Mouse (Mus musculus) liver, embryonic 14.5 days (tissue): ENCODE results near the gene Map4k4. TPM values are rescaled to one million over a fixed set of nuclear protein-coding genes. Genes with fewer than 3 reads are reported as not detected.

Experiments
- ATAC-seq: fragments of 200-750 bp; cut with Nextera tagmentation; 2 replicates; pipeline ENCODE4 v1.8.0; 2017; ENCODE audit warnings: moderate number of reproducible peaks, mild to moderate bottlenecking, moderate library complexity; ENCODE audit not compliant: insufficient read depth
- DNase-seq, 3 experiments: peaks; one replicate each; pipeline ENCODE4 v3.0.0-alpha.2; 2012 to 2013; ENCODE audit warnings: low read depth in 3 of 3, low spot score in 3 of 3
- H3K27ac ChIP-seq: fragments of 300-500 bp; sonication (generic); 2 replicates; pipeline ENCODE4 v1.5.1; 2014; ENCODE audit warnings: moderate library complexity, mild to moderate bottlenecking, control low read depth, inconsistent platforms
- H3K27me3 ChIP-seq: fragments of 300-500 bp; sonication (generic); 2 replicates; pipeline ENCODE4 v1.6.1; 2014; ENCODE audit warnings: mild to moderate bottlenecking, low read length, moderate library complexity; ENCODE audit not compliant: control insufficient read depth, insufficient read depth
- H3K36me3 ChIP-seq: fragments of 300-500 bp; sonication (generic); replicated peaks from 2 replicates; pipeline ENCODE4 v1.6.1; 2014; ENCODE audit warnings: low read depth; ENCODE audit not compliant: control insufficient read depth, insufficient read depth
- H3K4me1 ChIP-seq, 2 experiments: fragments of 200-500 bp in 1 of 2; fragments of 300-500 bp in 1 of 2; sonication (generic) in 1 of 2; replicated peaks; 2 replicates each; pipeline ENCODE4 v1.6.1; 2012 to 2014; ENCODE audit warnings: antibody characterized with exemption in 1 of 2, inconsistent platforms in 1 of 2, low read length in 1 of 2; ENCODE audit not compliant: control insufficient read depth in 2 of 2, insufficient read depth in 2 of 2
- H3K4me2 ChIP-seq: fragments of 300-500 bp; sonication (generic); 2 replicates; pipeline ENCODE4 v1.6.1; 2014; ENCODE audit warnings: low read depth, mild to moderate bottlenecking, control low read depth, moderate library complexity
- H3K4me3 ChIP-seq, 2 experiments: fragments of 200-500 bp in 1 of 2; fragments of 300-500 bp in 1 of 2; sonication (generic) in 1 of 2; 2 replicates each; pipeline ENCODE4 v1.5.1; 2012 to 2014; ENCODE audit warnings: low read depth in 2 of 2, low read length in 2 of 2, mild to moderate bottlenecking in 2 of 2, control low read depth in 1 of 2, inconsistent platforms in 1 of 2, moderate library complexity in 1 of 2; ENCODE audit not compliant: insufficient read depth in 1 of 2
- H3K9ac ChIP-seq: fragments of 300-500 bp; sonication (generic); replicated peaks from 2 replicates; pipeline ENCODE4 v1.6.1; 2014; ENCODE audit warnings: mild to moderate bottlenecking, control low read depth, moderate library complexity
- H3K9me3 ChIP-seq: fragments of 300-500 bp; sonication (generic); 2 replicates; pipeline ENCODE4 v1.6.1; 2016; ENCODE audit warnings: low read length, mixed read lengths; ENCODE audit not compliant: control insufficient read depth
- CTCF ChIP-seq: IDR thresholded peaks from 2 replicates; pipeline ENCODE4 v1.5.1; 2016; ENCODE audit warnings: antibody characterized with exemption, low read depth, control low read depth
- EP300 ChIP-seq: IDR thresholded peaks from 2 replicates; pipeline ENCODE4 v1.6.1; 2016; ENCODE audit warnings: antibody characterized with exemption, low read depth
- WGBS: fragments of 180-500 bp; shearing (Covaris S2); extraction: QIAGEN DNeasy Blood & Tissue Kit; methylation state at CpG from one replicate; pipeline ENCODE4 v1.1.7; 2014; ENCODE audit not compliant: insufficient replicate concordance; 5-methylcytosine and 5-hydroxymethylcytosine counted together
- polyA plus RNA-seq, 2 experiments: library from polyadenylated mRNA; depleted of rRNA in 1 of 2; stranded (reverse) in 1 of 2; unstranded in 1 of 2; fragments of >200 nt; fragmentation: Nextera tagmentation in 1 of 2; extraction: Ambion mirVana in 1 of 2; gene quantifications; 2 replicates each; pipeline versions ENCODE4 v1.2.1 to v1.2.3; 2012 to 2014

The Map4k4 gene
- polyA plus RNA-seq, 2 experiments: 2.3 to 14.5 TPM

DNA sequence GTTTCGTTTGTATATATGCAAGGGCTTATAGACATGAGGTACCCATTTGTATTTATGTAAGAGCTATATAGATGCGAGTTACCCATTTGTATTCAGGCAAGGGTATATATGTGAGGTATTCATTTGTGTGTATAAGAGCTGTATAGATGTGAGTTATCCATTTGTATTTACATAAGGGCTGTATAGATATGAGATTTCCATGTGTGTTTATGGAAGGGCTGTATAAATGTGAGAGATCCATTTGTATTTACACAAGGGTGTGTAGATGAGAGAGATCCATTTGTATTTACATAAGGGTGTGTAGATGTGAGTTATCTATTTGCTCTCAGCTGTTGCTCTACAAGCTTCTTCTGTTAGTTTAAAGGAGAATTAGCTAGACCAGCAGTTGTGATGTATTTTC is 63.7 kb downstream of the Map4k4 start:
- Histone ChIP-seq H3K9ac (no peak overlapping the region), H3K9me3 (no peaks in the 10 kb centered on the region), H3K4me1 (peaks cover 4 to 23% of the 10 kb centered on the region in 2 experiments), H3K27me3 (no peaks in the 10 kb centered on the region), H3K4me2 (no peak overlapping the region), H3K4me3 (no peak overlapping the region), H3K27ac (no peak overlapping the region), H3K36me3 (no peaks in the 10 kb centered on the region)
- no peak for DNase-seq
- 71% methylated on average over 2 of the region's 2 CpGs for WGBS
- ATAC-seq: no peak
- TF ChIP-seq CTCF (no peak), EP300 (no peak)

DNA sequence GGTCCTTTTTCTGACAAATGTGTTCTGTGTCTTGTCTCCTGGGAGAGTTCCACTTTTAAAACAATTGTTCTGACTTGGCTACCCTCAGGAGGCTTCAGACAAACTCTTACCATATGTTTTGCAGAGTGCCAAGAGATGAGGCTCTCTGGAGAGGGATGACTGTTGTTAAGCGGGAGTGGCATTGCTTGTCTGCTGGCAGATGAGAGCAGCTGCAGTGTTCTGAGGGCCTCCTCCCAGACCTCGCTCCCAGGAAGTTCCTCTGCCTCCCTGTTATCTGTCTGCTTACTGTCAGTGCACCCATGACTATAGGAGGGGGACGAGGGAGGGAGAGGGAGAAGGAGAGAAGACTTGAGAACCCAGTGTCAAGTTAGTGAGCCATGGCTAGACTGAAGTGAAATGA is 64.7 kb downstream of the Map4k4 start:
- Histone ChIP-seq H3K27ac (no peak overlapping the region), H3K9me3 (no peaks in the 10 kb centered on the region), H3K9ac (no peak overlapping the region), H3K27me3 (no peaks in the 10 kb centered on the region), H3K4me2 (no peak overlapping the region), H3K4me1 (peaks cover 6 to 31% of the 10 kb centered on the region in 2 experiments), H3K36me3 (no peaks in the 10 kb centered on the region), H3K4me3 (no peak overlapping the region)
- WGBS: 12% methylated on average over 3 of the region's 3 CpGs
- ATAC-seq (peak; percentile 58; the same call in 1 of the 2 replicates), DNase-seq (no peak)
- no peak for TF ChIP-seq CTCF
- no peak for TF ChIP-seq EP300

DNA sequence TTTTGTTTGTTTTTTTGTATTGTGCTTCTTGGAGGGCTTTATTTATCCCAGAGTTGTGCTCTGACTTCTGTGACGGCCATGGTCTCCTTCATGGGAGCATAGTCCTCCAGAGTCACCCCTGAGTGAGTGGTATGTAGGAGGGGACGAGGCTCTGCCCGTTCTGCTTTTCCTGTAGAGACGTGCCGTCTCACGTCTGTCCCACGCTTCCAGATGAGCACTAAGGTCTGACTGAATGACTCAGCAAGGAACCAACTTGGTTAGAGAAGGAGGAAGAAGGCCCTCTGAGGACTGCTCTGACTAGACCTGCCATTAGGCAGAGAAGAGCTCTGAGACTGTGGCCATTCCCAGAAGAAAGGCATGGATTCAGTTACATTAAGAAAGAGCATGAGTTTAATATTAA is 68.3 kb downstream of the Map4k4 start:
- no peak overlapping the region for H3K9ac ChIP-seq
- H3K27me3 ChIP-seq: no peaks in the 10 kb centered on the region
- TF ChIP-seq EP300 (no peak), CTCF (no peak)
- H3K4me1 ChIP-seq: peaks cover 6 to 28% of the 10 kb centered on the region in 2 experiments
- no peak overlapping the region for H3K27ac ChIP-seq
- H3K36me3 ChIP-seq: no peaks in the 10 kb centered on the region
- H3K4me2 ChIP-seq: no peak overlapping the region
- DNase-seq: peak in 2 of 3 experiments; percentile 16 to 17
- no peak for ATAC-seq
- 20% methylated on average over 7 of the region's 7 CpGs for WGBS
- no peaks in the 10 kb centered on the region for H3K9me3 ChIP-seq
- H3K4me3 ChIP-seq: no peak overlapping the region

DNA sequence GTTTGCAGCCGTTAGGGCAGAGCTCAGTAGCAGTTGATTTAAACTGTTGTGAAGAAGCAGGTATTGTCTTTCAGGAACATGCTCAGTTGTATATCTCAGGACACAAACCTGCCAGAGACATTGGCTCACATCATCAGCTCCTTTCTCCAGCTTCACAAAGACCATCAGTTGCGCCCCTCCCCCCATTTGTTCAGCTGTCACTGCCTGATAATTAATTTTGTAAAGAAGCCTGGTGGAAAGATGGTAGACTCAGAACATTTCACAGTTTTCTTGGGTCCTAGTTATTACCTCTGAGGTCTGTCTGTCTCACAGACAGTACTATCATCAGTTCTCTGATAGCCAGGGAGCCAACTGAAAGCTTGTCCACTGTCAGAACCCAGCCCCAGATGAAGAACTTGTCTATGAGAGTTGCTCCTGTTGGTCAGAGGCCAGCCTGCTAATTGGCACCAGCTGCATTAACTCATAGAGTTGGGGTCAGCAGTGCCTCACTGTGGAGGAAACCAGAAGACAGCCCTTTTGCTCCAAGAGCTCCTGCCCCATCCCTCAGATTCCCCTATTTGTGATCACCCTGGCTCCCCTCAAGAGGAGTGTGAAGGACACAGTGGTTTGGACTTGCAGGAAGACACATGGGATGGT is 69.2 kb downstream of the Map4k4 start:
- ATAC-seq: no peak
- peaks cover 6 to 24% of the 10 kb centered on the region in 2 experiments; a peak in 3 of 4 replicates for H3K4me1 ChIP-seq
- H3K27me3 ChIP-seq: no peaks in the 10 kb centered on the region
- TF ChIP-seq EP300: no peak
- no peak for TF ChIP-seq CTCF
- H3K27ac ChIP-seq: no peak overlapping the region
- no peak overlapping the region for H3K4me2 ChIP-seq
- H3K9ac ChIP-seq: no peak overlapping the region
- no peak for DNase-seq
- WGBS: 32% methylated on average over 2 of the region's 2 CpGs
- H3K4me3 ChIP-seq: no peak overlapping the region
- no peaks in the 10 kb centered on the region for H3K36me3 ChIP-seq
- H3K9me3 ChIP-seq: no peaks in the 10 kb centered on the region

DNA sequence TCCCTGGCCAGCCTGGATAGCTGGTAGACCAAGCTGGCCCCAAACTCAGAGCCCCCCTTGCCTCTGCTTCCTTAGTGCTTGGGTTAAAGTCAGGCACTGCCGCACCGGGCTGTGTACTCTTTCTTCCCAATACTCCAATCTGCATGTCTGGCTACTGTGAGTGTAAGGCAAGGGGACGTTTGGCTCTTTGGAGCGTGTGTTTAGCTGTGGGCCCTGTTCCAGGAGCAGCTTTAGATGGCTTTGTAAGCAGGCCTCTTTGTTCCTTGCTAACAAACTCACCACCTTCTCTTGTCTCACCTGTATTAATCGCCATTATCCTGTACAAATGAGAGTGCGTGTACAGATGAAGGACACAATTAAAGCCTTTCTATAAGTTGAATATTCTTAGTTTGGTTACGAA is 71.7 kb downstream of the Map4k4 start:
- no peak for ATAC-seq
- TF ChIP-seq EP300 (no peak), CTCF (no peak)
- 80% methylated on average over 7 of the region's 7 CpGs for WGBS

More for the DNA sequence above, 71.7 kb downstream of the Map4k4 start:
- H3K27ac ChIP-seq: no peak overlapping the region
- no peaks in the 10 kb centered on the region for H3K9me3 ChIP-seq
- H3K4me2 ChIP-seq: no peak overlapping the region
- no peaks in the 10 kb centered on the region for H3K36me3 ChIP-seq
- no peak overlapping the region for H3K9ac ChIP-seq
- peaks cover 6 to 19% of the 10 kb centered on the region in 2 experiments; a peak in 3 of 4 replicates for H3K4me1 ChIP-seq
- H3K4me3 ChIP-seq: no peak overlapping the region
- H3K27me3 ChIP-seq: no peaks in the 10 kb centered on the region
- no peak for DNase-seq
